Mouse (Mus musculus) erythroblast, adult 5-6 weeks (primary cell): ENCODE measurements around the gene Atg2b. TPM values are rescaled to one million over a fixed set of nuclear protein-coding genes. Genes with fewer than 3 reads are reported as not detected.

Experiments used
- ATAC-seq: replicated peaks from 2 replicates; pipeline ENCODE4 v1.8.0; 2016; ENCODE audit warnings: moderate number of reproducible peaks, mild to moderate bottlenecking, moderate TSS enrichment, inconsistent platforms; ENCODE audit not compliant: poor library complexity, low FRiP score, severe bottlenecking
- total RNA-seq, 2 experiments: library from RNA; stranded (forward) in 1 of 2; stranded (reverse) in 1 of 2; fragments of 150-400 nt in 1 of 2; fragments of 200-764, 138-1000 nt in 1 of 2; gene quantifications; 2 replicates each; pipeline versions ENCODE4 v1.2.3 to v1.2.4; 2015 to 2017; ENCODE audit warnings: low replicate concordance in 2 of 2

The Atg2b gene
- total RNA-seq, 2 experiments from 2014 or later, result 21.6 to 27.3 TPM

DNA sequence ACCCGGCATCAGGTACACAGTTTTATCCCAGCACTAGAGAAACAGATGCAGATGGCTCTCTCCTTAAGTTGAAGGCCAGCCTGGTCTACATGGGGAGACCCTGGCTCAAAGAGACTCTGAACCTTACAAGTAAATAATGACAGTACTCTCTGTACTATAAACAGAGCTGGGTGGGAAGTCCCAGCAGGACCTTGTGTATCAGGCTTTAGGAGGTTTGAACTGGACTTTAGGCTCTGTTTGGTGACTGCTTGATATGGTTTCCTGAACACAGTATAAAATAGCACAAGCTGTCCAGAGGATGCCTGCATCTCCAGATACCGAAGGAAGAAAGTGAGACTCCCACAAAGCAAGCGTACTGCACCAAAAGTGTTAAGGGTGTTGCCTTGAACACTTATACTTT lies 1.8 kb upstream of the Atg2b start:
- no peak for ATAC-seq

DNA sequence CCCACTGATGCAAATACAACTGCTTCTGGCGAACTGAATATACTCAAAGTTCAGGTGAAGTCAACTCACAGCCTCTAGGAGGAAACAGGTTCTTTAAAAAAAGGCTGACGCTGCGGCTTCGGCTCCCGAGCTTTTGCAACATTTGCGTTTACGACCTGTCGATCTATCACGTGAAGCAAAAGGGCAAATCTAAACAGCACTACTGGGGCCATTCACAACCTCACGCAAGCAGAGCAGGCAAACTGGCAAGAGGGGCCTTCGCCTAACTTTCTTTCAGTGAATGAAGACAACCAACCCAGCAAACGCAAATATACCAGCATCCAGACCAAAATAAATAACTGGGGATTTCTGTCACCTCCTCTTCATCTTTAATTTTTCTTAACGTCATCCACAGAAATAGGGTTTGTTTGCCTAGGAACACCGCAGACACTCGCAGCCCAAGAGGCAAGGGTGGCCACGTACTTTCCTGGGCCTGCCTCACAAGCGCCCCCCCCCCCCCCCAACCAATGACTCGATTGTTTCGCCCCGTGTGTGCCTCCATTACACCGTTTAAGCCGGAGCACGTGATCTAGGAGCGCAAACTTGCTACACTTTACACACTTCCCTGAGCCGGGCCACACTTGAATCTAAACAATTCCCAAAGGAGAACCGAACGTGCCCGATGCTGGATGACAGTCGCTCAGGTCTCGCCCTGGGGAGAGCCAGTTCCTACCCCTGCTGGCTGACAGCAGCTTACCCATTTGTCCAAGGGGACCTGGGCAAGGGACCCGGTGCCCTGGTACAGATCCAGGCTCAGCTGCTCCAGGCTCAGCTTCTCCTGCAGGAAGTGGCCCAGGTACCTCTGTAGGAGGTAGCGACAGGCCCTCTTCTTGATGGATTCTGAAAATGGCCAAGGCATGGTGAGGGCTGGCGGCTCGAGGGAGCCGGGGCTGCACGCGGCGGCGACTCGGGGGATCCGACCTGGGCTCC lies 794 bp downstream of the Atg2b start, which contains the start of gene Gskip:
Gene Gskip (plus strand): TSS at position 897 of the 969 bp plus-strand sequence.
- peak; percentile 51 for ATAC-seq

DNA sequence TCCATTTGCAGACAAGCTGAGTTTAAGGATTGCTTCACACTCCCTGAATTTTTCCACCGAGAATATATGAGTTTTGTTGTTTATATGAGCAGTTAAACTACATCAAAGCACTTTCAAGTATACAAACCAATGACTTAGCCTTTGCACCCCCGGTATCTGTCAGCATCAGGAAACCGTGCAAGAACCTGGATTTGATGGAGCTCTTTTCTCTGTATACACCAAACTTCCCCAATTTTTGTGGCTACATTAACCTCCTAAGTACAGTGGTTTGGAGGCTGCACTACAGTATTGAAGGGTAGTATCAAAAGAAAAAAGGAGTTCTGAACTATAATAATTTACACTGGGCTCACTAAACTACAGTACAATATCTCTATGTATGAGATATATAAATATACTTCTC lies 6.2 kb downstream of the Atg2b start:
- ATAC-seq, result no peak

DNA sequence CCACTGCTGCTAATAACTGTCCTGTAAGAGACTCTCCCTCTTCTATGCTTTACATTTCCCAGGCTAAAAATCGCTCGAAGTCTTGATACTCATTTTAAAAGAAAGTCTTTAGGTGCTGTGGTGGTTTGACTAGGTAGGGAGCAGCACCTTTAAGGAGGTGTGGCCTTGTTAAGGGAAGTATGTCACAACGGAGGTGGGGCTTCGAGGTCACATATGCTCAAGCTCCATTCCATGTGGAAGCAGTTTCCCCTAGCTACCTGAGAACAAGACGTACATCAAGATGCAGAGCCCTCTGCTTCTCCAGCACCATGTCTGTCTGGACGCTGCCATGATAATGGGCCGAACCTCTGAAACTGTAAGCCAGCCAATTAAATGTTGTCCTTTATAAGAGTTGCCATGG lies 6.8 kb downstream of the Atg2b start:
- no peak for ATAC-seq

DNA sequence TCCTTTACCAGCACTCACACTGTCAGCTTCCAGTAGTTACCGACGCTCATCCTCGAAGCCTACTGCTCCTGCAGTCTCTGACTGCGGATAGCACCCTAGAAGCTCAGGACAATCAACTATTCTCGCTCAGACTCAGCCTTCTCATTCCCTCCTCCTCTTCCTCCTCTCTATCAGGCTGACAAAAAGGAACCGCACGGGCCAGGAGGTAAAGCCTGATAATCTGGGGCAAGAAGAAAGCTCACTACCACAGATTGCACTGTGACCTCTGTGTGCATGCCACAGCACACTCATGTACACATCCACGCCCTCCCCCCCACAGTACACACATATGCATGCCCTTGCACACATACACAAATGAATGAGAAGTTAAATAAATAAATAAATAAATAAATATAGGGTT lies 8.7 kb downstream of the Atg2b start:
- no peak for ATAC-seq

DNA sequence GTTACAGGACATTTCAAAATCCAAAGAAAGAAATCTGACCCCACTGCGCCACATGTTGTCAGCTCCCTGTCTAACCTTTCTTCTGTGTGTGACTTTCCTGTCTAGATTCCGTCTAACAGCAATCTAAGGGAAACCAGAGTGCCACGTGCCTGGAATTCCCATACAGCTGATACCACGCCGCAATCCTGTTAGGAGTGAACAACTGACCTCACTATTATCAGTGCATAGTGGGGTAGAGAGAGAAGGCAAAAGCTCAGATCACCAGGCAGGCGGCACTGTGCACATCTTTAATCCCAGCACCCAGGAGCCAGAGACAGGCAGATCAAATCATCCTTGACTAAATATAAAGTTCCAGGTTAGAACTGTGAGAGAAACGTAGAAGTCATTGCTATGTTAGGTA lies 29.2 kb downstream of the Atg2b start:
- ATAC-seq, result no peak

DNA sequence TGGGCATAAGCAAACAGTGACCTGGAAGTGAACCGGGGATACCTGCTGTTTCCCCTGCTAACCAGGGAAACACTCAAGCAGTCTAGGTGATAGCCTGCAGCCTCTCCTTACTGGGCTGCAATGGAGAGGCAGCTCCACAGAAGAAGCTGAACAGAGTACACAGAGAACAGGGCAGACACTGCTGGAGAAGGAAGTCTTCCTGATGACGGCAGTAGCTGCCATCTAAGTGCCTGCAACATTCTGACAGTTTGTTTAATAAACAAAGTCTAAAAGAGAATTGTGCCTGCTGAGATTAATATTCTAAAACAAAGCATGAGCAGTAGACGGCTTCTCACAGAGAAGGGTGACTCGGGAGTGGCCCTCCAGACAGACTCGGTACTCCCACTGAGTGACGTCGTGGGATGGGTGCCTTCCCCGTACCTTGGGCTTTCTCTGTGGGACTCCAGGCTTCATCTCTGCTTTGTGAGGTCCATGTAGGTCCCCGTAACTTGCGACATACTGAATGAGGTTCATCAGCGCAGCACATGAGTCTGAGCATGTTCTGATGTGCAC lies 42.2 kb downstream of the Atg2b start:
- ATAC-seq, result no peak

DNA sequence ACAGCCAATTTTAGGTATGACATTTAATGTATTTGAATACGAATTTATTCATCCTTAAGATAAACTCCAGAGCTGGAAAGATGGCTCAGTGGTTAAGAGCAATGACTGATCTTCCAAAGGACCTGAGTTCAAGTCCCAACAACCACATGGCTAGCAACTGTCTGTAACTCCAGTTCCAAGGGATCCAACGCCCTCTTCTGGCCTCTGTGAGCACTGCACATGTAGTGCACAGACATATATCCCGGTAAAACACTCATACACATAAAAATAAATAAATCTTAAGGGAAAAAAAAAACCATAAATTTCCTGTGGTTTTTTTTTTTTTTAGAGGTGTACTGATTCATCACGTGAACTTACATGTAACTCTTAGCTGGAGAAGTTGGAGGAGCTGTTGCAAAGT lies 47.5 kb downstream of the Atg2b start:
- no peak for ATAC-seq

DNA sequence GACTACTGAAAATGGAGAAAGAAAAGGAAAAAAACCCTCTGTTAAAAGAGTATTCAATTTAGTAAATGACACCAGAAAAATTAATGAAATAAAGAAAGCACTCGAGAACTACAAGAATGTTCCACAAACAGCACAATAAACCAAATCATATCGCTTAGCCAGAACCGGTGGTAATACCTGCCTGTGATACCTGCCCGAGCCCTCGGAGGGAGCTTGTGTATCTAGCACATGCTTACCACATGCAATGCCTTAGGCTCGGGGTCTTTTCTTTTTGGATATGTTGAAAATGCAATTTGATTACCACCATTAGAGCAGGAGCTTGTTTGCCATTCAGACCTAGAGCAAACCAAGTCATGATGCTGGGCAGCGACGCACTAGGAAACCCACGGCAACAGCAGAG lies 48.5 kb downstream of the Atg2b start:
- ATAC-seq, result no peak

DNA sequence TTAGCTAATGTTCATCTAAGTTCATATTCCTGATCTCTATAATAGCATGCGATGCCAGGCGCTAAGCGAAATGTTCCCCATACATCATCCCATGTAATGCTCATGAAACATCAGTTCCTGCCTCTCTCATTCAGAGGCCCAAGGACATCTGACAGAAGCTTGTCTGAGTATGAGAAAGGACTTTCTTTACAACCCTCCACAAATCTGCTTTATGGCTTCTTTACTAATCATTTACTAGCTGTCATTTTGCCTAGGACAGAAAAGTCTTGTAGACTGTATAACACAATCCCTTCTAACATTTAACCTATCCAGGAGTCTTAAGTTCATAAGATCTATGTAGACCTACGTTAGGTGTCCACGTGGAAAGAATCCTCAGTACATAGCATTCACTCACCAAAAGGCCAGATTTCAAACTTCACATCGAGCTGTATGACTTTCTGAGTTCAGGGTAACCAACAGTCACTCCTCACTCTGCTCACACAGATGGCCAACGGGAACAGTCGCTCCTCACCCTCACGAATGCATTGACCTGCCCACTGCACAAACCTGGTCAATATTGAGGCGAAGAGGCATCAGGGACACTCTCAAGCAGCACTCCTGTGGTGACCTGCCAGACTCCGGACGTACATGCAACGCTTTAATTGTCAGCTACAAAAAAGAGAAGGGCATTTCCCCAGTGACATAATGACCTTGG lies 50.5 kb downstream of the Atg2b start:
- no peak for ATAC-seq

DNA sequence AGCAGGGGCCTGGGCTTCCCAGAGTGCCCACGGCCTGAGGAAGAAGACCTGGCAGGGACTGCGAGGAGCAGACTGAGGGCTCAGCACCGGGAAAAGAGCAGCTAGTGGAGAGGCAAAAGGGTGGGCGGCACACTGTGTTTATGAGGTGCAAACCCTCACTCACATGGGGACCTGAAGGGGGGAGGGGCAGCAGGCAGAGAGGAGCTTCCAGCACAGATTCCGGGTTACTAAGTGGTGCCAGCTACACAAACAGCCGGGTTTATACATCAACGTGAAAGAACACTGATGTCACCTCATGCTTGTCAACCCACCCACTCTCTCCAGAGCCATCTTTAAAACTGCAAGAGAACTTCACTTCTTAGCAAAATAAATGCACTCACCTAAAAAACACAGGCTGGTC lies 59.2 kb downstream of the Atg2b start:
- no peak for ATAC-seq

DNA sequence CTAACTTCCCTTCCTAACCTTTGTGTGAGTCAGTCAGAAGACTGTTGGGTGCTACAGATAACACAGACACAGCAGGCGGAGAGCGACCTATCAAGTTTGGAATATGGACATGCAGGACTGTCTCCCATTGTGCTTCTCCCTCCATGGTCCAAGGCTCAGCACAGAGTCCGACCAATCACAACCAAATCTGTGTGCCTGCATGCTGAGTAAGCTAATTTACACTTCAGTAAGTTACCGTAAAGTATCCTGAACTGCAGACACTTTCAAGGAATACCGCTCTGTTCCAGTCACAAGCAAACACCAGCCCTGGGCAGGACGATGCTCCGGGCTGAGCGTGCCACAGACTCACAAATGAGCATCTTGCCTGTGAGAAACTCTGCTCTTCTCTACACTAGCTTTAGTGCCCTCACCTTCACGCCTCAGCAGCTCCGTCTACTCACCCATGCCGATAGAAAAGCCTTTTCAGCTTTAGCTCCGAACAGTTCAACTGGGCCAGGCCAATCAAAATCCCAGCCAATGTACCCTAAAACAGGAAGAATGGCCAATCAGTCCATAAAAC lies 62.0 kb downstream of the Atg2b start:
- ATAC-seq, result 0 out of 2 replicates have a peak, but pooled peaks have one; percentile 52

DNA sequence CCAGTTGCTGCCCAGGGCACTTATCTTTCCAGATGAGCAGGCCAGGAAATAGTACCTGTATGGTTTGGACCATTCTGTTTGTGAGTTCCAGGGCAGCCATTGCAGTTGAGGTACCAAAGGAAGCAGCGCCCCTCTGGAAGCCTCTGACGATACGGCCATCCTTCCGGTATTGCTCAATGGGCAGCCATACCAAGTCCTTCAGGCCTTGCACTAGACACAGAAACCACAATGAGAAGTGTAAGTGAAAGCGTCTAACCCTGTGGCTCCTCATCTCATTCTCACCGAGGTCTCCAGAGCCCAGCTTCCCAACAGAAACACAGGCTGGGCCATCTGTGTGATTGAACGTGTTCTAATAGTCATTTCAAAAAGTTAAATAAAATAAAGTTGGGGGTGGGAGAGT lies 63.0 kb downstream of the Atg2b start:
- no peak for ATAC-seq

DNA sequence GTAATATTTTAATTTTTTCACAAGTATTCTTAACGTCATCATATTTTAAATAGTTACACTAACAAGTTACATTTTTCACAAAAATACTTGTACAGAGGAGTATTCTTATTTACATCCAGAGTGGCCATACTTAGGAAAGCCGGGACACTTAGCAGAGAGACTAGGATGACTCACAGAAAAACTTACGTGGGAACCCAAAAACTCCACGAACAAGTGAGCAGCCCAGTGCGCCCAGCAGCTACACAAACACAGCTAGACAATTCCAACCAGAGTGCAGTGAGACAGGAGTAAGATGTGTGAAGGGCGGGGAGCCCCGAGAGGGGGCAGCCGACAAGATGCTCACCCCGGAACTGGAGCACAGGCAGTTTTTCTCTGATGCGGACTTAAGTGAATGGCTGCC lies 71.5 kb downstream of the Atg2b start:
- no peak for ATAC-seq

DNA sequence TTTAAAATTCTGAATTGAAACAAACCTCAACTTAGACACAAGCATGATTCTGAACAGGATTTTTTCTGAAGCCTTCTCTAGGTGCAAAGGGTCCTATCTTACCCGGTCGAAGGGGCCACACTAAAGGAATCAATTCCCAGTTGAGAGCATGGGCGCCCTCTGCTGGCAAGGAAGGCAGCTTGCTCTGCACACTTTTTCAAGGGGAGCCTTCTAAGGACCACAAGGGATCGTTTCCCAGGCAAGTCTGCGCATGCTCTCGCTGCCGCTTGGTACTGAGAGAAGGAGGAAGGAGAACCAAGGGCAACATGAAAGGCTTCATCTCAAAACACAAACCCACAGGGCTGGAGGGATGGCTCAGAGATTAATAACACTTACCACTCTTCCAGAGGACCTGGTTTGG lies 73.3 kb downstream of the Atg2b start:
- ATAC-seq, result no peak

DNA sequence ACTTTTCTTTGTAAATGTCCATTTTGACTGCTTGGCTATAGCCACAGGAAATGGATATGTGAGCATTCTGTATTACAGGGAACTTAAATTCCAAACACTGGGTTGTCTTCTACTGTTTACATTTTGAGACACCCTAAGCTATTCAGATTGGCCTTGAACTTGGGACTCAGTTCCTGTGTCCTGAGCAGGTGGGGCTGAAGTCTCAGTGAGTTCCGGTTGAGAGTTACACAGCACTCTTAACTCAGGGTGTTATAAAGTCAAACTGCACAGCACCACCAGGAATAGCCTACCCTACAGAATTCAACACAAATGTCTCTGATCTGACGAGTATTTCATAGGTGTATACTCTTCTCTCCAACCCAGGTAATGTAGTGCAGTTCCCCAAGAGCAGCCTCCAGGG lies 74.0 kb downstream of the Atg2b start:
- ATAC-seq, result no peak

DNA sequence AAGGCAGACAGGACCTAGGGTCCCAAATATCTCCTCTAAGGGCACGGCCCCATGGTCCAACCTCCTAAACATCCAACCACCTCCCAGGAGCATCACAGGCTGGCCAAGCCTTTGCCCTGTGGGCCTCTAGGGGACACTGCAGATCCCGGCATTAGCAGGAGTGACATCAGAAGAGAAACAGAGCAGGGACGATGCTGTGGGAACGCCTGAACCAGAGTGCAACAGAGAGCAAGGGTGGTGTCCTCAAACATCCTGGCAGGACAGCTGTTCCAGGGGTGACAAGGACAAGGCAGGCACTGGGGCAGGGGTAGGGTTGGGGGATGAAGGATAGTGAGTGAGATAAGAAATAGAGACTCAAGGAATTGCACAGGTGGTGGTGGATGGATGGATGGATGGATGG lies 78.1 kb downstream of the Atg2b start:
- no peak for ATAC-seq

DNA sequence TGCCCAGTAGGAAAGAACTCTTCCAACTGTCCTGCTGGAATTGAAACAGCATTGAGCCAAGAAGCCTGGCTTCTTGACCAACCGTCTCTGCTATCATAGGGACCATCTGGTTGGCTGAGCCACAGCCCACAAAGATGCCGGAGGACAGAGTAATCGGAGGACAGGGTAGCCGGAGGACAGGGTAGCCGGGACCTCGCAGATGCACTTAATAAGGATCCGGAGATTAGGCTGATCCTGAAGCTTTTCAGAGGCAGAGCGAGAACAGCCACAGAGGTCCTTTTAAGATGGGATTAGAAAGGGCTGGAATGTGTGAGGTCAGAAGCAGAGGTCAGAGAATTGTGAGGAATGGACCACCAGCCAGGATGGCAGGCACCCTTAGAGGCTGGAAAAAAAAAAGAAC lies 79.8 kb downstream of the Atg2b start:
- ATAC-seq, result no peak

DNA sequence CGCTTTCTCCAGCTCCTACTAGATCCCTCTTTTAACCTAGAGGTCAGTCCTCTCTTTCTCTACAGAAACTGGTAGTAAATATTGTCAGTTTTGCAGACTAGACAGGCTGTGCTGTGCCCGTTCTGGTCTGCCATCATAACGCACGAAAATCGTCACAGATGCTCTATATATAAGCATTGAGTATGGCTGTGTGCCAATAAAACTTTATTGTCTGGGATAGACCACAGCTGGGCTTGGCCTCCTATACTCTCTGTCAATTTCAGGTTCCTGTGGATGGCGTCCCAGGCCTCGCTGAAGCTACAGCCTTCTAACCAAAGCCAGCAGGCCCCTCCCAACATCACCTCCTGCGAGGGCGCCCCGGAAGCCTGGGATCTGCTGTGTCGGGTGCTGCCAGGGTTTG lies 81.1 kb downstream of the Atg2b start:
- no peak for ATAC-seq

DNA sequence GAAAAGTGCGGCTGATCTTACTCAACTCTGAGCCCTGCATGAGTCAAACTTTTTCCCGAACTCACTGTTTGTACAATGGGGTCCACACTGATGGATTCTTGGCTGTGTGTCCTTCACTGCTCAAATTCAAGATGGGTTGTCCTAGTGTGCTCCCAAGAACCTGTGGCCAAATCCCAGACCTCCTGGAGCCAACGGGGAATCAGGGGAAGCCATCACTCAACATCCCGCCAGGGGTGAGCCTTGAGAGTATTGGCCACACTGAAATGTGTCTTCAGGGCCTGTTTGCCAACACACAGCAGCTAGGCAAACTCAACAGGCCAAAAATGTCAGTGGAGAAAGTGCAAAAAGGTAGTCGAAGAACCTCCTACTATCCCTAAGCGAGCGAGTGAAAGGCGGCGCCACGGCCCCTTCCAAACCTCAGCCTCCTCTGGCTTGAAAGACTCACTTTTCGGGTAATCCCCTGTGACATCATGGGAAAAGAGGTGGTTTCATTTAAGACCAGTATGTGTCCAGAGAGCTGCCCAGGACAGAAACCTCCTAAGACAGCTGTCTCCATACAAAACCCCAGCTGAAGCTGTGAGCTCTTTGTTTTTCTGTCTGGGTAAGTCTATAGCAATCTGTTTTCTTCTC lies 82.3 kb downstream of the Atg2b start, which contains the start of gene Bdkrb1:
Gene Bdkrb1 (plus strand): TSS at position 505 of the 630 bp plus-strand sequence.
- no peak for ATAC-seq
